Mouse (Mus musculus) liver (tissue): ENCODE data around the gene Foxa3.

Experiments
- DNase-seq: peaks from one replicate; pipeline ENCODE4 v3.0.0-alpha.2; 2020; ENCODE audit warnings: mixed read lengths

Gene Foxa3

DNA sequence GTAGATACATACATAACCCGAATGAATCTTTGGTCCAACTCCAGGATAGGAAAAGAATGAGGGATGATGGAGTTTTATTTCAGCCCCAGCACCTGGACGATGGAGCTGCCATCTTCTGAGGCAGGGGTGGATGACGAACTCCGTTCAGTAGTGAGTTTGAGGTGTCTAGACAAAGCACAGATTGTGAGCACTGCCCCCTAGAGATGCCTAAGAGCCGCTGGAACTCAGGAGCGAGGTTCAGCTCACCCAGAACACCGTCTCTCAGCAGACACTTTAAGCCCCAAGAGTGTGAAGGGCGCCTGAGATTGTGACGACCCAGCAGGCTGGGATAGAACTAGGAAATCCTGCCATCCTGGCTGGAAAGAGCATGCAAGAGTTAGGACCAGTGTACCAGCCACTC is 24.5 kb downstream of the Foxa3 start:
- DNase-seq: no peak

DNA sequence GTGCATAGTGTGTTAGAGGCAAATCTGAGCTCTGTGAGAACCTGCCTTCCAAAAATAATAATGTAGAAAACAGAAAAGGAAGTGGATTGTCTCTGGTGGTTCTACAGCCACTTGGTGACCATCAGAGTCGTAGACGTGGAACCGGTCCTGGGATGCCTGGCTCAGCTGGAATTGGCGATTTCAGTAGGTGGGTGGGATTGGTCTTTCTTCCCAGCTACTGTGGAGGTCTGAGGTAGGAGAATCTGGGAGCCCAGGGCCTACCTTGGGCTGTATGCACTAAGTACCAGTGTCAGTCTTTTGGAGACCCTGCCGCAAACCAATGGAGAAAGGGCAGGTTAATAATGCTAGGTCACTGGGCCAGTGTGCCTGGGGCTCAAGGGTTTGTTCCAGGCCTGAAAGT is 30.3 kb downstream of the Foxa3 start:
- no peak for DNase-seq

DNA sequence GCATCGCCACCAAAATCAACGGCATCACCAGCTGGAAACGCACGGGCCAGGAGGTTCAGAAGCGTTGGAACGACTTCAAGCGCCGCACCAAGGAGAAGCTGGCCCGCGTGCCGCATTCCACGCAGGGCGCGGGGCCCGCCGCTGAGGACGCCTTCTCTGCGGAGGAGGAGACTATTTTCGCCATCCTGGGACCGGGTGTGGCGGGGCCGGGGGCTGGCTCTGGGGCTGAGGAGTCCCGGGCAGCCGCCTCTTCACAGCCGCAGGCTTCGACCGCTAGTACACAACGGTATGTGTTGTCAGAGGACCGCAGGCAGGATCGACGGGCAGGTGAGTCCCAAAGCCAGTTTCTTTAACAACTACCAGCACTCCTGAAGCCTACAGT is 31.1 kb downstream of the Foxa3 start:
- DNase-seq: no peak

DNA sequence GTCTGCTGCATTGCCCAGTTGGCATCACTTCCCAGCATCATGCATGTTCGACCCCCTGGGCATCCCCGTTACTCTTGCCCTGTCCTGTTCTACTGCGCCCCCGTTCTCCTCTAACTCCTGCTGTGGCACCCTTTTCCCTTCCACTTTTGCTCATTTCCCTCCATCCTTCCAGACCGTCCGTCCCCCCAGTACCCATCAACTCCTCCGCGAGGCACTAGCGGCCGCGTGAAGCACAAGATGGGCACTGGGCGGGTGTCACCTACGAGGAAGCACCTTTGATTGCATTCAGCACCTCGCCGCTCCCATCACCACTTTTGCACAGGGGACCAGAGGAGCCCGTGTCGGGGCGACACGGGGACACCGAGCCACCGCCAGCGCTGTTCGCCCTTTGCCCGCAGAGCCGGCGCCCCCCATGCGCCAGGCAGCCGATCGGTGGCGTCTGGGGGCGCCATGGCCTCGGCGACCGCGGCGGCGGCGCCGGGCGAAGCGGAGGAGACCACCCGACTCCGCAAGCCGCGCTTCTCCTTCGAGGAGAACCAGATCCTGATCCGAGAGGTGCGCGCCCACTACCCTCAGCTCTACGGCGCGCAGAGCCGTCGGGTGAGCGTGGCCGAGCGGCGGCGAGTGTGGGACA is 31.6 kb downstream of the Foxa3 start:
- DNase-seq: no peak

DNA sequence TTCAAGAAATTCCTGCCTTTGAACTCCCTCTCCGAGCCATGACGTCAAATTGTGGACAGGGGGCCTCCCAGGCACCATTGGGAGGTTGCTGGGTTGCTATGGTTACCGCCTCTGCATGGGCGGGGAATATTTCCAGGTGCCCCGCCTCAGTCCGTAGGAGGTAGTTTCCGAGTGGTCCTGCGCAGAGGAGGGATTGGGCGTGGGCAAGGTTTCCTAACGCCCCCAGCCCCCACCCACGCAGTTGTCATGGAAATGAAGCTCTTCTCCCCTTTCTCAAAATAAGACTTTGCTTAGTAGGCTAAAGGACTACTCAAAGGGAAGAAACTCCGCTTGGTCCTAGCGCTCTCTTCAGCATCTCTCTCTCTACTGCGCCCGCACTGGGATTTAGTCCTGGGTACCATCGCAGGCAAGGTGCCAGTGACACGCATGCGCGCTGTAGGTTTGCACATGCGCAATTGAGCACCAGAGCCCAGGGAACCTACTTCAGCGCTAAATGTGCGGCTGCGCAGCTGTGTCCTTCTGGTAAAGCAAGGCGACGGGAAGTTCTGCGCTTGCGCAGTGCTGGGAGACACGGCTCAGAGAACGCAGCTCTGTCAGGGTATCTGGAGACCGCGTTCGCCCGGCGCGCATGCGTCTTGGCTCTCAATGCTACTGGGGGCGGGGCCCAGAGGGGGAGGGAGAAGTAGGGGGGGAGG is 32.6 kb downstream of the Foxa3 start, which contains the start of gene Mypop:
Gene Mypop, plus strand, starts transcription at position 645 of the 695 bp plus-strand sequence.
- DNase-seq: peak; percentile 97

DNA sequence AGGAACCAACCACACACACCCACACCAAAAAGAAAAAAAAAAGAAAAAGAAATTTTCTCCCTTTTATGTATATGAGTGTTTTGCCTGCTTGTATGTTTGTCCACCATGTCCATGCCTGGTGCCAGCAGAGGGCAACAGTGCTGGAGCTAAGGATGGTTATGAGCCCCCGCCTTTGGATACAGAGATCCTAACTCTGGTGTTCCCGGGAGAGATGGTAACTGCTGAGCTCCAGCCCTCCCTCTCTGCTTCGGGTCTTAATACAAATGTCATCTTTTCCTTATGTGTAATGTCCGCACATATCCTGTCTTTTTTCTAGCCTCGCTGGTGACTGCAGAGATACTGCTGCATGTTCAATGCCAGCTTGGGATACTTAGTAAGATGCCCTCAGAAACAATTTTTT is 33.3 kb downstream of the Foxa3 start:
- DNase-seq: no peak

DNA sequence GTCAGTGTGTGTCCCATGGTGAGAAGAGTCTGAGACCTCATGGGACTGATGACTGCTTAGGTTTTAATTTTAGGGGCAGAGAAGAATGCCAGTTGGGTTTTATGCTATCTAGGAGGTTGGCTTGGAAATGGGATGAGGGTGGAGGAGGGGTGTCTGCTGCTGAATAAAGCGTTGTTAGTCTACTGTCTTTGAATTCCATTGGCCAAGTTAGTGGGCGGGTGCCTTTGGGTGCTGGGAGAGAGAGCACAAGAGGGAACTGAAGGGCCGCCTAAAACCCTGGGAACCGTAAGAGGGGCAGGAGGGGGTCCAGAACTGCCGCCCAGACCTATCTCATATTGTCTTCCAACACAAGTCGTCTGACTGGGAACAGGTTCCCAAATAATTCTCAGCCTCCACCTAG is 34.6 kb downstream of the Foxa3 start:
- no peak for DNase-seq

DNA sequence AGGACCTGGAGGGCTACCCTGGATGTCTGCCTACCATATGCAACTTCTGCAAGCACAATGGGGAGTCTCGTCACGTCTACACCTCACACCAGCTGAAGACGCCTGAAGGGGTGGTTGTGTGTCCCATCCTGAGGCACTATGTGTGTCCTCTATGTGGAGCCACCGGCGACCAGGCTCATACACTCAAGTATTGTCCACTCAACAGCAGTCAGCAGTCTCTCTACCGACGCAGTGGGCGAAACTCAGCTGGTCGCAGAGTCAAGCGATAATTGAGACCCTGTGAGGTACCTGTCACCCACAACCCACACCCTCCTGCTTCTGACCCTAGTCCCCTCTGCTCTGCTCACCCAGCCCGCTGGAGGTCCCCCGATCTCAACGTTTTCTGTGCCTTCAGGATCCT is 35.6 kb downstream of the Foxa3 start:
- no peak for DNase-seq

DNA sequence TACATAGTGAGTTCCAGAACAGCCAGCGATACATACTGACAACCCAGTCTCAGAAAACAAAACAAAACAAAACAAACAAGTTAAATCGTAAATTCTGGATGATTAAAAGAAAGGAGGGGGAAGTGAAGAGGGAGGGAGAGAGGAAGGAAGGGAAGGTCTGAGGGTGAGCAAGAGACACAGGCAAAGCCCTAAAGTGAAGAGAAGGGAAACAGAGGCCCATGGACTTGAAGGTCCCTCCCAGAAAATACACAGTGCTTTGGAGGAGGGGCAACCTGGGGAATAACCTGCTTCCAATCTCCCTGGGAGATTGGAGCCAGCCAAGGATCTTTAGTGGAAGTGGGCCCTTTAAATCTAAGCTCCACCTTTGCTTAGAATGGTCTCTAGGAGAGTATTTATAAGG is 36.2 kb downstream of the Foxa3 start, which contains the start of gene Nanos2:
Gene Nanos2, plus strand, starts transcription at position 301 of the 400 bp plus-strand sequence.
- no peak for DNase-seq

DNA sequence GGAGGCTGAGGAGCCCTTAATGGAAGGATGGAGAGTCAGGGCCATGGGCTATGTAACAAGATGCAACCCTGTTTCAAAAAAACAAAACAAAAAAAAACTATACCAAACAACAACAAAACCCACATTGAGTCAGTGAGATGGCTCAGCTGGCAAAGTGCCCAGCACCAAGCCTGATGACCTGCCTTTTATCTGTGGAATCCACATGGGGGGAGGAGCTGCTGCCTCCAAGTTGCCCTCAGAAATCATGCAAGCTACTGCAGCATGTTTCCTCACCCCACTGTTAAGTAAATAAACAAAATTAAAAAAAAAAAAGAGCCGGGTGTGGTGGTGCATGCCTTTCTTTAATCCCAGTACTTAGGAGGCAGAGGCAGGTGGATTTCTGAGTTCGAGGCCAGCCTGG is 36.8 kb downstream of the Foxa3 start:
- no peak for DNase-seq

DNA sequence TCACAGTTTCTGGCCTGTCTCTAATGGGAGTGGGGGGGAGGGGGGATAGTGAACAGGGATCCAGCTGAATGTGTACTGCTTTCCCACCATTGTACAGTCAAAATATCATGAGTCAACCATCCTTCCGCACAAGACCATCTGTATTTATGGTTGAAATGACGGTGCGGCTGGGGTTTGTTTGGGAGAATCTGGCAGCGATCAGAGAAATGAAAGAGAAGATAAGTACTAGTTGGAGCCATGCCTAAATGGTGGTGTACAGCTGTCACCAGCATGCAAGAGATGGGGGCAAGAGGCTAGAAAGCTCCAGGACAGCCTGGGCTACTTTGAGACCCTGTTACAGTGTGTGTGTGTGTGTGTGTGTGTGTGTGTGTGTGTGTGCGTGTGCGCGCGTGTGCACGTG is 45.0 kb downstream of the Foxa3 start:
- no peak for DNase-seq

DNA sequence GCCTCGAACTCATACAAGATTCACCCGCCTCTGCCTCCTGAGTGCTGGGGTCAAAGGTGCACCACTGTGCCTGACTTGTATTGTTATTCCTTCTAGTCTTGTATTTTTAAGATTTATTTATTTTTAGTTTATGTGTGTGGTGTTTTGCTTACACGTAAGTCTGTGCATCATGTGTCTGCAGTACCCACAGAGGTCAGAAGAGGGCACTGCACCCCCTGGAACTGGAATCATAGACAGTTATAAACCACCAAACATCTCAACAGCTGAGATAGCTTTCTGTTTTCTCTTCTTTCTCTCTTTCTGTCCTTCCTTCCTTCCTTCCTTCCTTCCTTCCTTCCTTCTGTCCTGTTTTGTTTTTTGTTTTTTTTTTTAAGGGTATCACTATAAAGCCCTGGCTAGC is 52.4 kb downstream of the Foxa3 start:
- no peak for DNase-seq

DNA sequence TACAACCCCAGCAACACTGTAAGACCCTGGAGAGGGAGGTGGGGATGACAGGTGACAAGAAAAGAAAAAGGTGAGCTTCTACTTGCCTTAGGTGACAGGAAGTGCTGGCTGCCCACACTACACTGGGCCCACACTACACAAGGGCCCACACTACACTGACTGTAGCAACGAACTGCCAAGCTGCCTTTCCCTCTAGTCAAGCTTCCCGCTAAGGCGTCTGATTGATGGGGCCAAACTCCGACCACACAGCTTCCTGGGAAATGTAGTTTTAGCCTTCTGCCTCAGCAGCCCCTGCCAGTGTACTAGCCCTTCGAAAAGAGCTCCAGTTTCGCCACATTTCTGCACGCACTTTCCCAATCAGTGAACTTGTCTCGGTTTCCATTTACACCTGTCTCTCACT is 55.7 kb downstream of the Foxa3 start:
- no peak for DNase-seq

DNA sequence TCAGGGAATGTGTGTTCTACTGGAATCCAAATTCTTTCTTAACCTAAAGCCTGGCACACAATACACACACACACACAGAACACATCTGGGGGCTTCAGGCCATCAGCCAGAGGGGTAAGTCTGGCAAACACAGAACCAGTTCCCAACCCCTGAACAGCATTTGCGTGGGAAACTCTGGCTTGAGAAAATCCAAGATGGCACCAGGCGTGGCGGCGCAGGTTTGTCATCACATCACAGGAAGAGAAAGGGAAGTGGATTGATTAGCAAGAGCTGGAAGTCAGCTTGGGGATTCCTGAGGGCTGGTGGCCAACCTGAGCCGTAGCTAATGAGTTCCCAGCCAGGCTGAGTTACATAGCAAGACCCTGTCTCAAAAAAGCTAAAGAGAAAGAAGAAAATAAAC is 58.0 kb downstream of the Foxa3 start:
- no peak for DNase-seq

DNA sequence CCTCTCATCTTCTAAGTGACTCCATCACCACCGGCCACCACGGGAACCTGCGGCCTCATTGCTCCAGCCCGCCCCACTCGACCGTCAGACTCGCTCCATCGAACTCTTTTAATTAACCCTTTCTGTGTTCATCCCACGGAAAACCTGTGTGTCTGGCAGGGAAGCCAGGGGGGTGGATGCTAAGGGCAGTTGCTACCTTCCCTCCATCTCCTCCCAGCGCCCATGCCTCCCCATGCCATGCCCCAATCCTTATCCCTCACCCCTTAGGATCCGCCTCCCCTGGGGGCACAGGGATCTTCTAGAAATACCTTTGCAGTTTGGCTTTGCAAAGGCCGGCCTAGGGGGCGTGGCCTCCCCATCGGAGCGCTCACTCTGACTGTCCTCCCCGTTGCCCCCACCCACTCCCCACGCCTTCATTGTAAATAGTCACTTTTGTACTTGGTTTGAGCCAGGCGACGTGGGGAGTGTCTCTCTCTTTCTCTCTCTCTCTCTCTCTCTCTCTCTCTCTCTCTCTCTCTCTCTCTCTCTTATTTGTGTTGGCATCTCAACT is 60.0 kb downstream of the Foxa3 start:
- no peak for DNase-seq
